Mouse (Mus musculus) heart, embryonic 13.5 days (tissue): ENCODE measurements at regions not wholly inside any gene's neighbourhood (a gene's known extent, or its start where the extent isn't known, plus 50 kb on each side); places are given as distances from the start of the nearest gene placed in this dataset.

Source experiments
- ATAC-seq: fragments of 200-750 bp; cut with Nextera tagmentation; 2 replicates; pipeline ENCODE4 v1.8.0; 2017; ENCODE audit warnings: moderate TSS enrichment; ENCODE audit not compliant: insufficient number of reproducible peaks, low FRiP score, low TSS enrichment; ENCODE audit errors: extremely low read depth
- H3K27ac ChIP-seq: fragments of 300-500 bp; sonication (generic); replicated peaks from 2 replicates; pipeline ENCODE4 v1.5.1; 2015; ENCODE audit warnings: moderate library complexity, mild to moderate bottlenecking, inconsistent platforms
- H3K27me3 ChIP-seq: fragments of 300-500 bp; sonication (generic); replicated peaks from 2 replicates; pipeline ENCODE4 v1.6.1; 2015; ENCODE audit warnings: mild to moderate bottlenecking, inconsistent platforms
- H3K36me3 ChIP-seq: fragments of 300-500 bp; sonication (generic); 2 replicates; pipeline ENCODE4 v1.6.1; 2015; ENCODE audit warnings: mild to moderate bottlenecking, inconsistent platforms
- H3K4me1 ChIP-seq: fragments of 300-500 bp; sonication (generic); 2 replicates; pipeline ENCODE4 v1.6.1; 2015; ENCODE audit warnings: inconsistent platforms
- H3K4me2 ChIP-seq: fragments of 300-500 bp; sonication (generic); 2 replicates; pipeline ENCODE4 v1.6.1; 2015; ENCODE audit warnings: inconsistent platforms, mild to moderate bottlenecking, moderate library complexity
- H3K4me3 ChIP-seq: fragments of 300-500 bp; sonication (generic); 2 replicates; pipeline ENCODE4 v1.5.1; 2015; ENCODE audit warnings: moderate library complexity, mild to moderate bottlenecking, inconsistent platforms
- H3K9ac ChIP-seq: fragments of 300-500 bp; sonication (generic); 2 replicates; pipeline ENCODE4 v1.6.1; 2015; ENCODE audit warnings: inconsistent platforms, mild to moderate bottlenecking, moderate library complexity
- H3K9me3 ChIP-seq: fragments of 300-500 bp; sonication (generic); 2 replicates; pipeline ENCODE4 v1.6.1; 2016; ENCODE audit warnings: inconsistent platforms
- WGBS: fragments of 180-500 bp; shearing (Covaris S2); methylation state at CpG from one replicate; pipeline ENCODE4 v1.1.7; 2015; ENCODE audit warnings: mixed read lengths; 5-methylcytosine and 5-hydroxymethylcytosine counted together

- no peaks in the 10 kb centered on the region for H3K36me3 ChIP-seq
- no peak for ATAC-seq
- WGBS = 66% methylated on average over 2 of the region's 2 CpGs
- H3K4me1 ChIP-seq = no peaks in the 10 kb centered on the region
- no peak overlapping the region for H3K4me3 ChIP-seq
- no peak overlapping the region for H3K4me2 ChIP-seq
- H3K27ac ChIP-seq = no peak overlapping the region
- no peaks in the 10 kb centered on the region for H3K27me3 ChIP-seq
- H3K9ac ChIP-seq = no peak overlapping the region
- H3K9me3 ChIP-seq = no peaks in the 10 kb centered on the region
Observed at GRCm38 (mm10) chr4:5299208-5299607, 506.1 kb upstream of the Impad1 start.

GRCm38 (mm10) chr4:5294030-5294429 is 500.9 kb upstream of the Impad1 start:
- no peak for ATAC-seq
- 88% methylated on average over 1 of the region's 1 CpGs for WGBS
- Histone ChIP-seq H3K36me3 (no peaks in the 10 kb centered on the region), H3K27me3 (no peaks in the 10 kb centered on the region), H3K27ac (no peak overlapping the region), H3K9ac (no peak overlapping the region), H3K4me3 (no peak overlapping the region), H3K4me2 (no peak overlapping the region), H3K4me1 (no peaks in the 10 kb centered on the region), H3K9me3 (no peaks in the 10 kb centered on the region)

GRCm38 (mm10) chr4:5276113-5276512 is 483.0 kb upstream of the Impad1 start:
- no peaks in the 10 kb centered on the region for H3K9me3 ChIP-seq
- H3K9ac ChIP-seq = no peak overlapping the region
- no peaks in the 10 kb centered on the region for H3K36me3 ChIP-seq
- WGBS = 48% methylated on average over 1 of the region's 1 CpGs
- no peak overlapping the region for H3K27ac ChIP-seq
- H3K4me3 ChIP-seq = no peak overlapping the region
- no peak overlapping the region for H3K4me2 ChIP-seq
- H3K27me3 ChIP-seq = no peaks in the 10 kb centered on the region
- no peaks in the 10 kb centered on the region for H3K4me1 ChIP-seq
- ATAC-seq = no peak
